Mouse (Mus musculus): ENCODE results near the gene Gm48551.

DNA sequence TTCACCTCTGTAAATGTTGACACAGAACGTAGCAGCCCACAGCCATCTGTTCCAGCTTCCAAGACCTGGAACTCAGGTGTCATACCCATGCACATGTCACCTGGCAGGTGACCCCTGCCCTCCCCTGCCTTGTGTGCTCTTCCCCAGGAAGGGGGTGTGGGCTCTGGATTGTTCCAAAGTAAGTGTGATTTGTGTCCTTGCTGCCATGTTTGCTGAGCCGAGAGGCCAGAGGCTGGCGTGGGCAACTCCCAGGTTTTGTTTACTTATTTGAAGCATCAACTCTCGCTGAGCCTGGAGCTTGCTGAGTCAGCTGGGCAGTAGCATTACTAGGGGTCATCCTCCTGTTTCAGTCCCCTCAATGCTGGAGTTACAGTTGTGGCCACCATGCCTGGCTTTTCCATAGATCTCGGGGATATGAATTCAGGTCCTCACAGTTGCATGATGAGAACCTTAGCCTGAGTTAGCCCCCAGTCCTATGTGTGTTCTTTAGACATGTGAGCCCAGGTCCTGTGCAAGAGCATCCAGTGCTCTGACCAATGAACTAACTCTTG is 4.3 kb downstream of the Gm48551 start, which contains the start of gene Gm48552:
- TF ChIP-seq EP300 (optimal IDR thresholded peaks at IDR 0.05) (no peak), CTCF (IDR thresholded peaks at IDR 0.05; ENCODE audit: low read depth) (no peak)
